17 mouse cellular contexts compared by ENCODE assay signal in genomic region chrX:142388141-142388540, GRCm38 (mm10). TPM values are rescaled to one million over a fixed set of nuclear protein-coding genes. Genes with fewer than 3 reads are reported as not detected.
DNase-seq lines count a peak whose midpoint lies in the region; ATAC-seq and TF ChIP-seq lines count a peak whose summit lies in the region.
"Had no signal": no experiment of that assay in that cellular context is flagged by ENCODE, and none has a peak within 500 bp of the region (broad histone marks: within the 10 kb centered on the region; RNA-seq: fewer than 3 reads in every experiment).

No protein-coding gene starts in this region.

- ATAC-seq in hindbrain, postnatal 0 days, result no peak
- no peak for ATAC-seq in neural tube, embryonic 15.5 days (ENCODE audit: low FRiP score)
- ATAC-seq: forebrain, postnatal 0 days; intestine, postnatal 0 days had no signal

- H3K9ac ChIP-seq in hindbrain, postnatal 0 days (replicated peaks; ENCODE audit: low read length), result no peak overlapping the region
- no peak overlapping the region for H3K9ac ChIP-seq in neural tube, embryonic 15.5 days (replicated peaks)
- H3K9ac ChIP-seq: embryonic facial prominence, embryonic 12.5 days; forebrain, postnatal 0 days; limb, embryonic 15.5 days had no signal

- peak; percentile 69 for DNase-seq in adrenal gland, adult 2 months
- no peak for DNase-seq in adrenal gland, postnatal 4 days (ENCODE audit: low spot score in 2 of 2)
- no peak for DNase-seq in hindbrain, postnatal 0 days (ENCODE audit: low spot score)
- no peak for DNase-seq in hindbrain, embryonic 10.5 days (ENCODE audit: low spot score)
- no peak for DNase-seq in neural tube, embryonic 10.5 days (ENCODE audit: extremely low spot score, low spot score)
- DNase-seq in embryonic facial prominence, embryonic 10.5 days (ENCODE audit: low spot score), result no peak
- DNase-seq in right cerebral cortex, adult 18-20 months, result no peak
- DNase-seq: heart, postnatal 4 days; layer of hippocampus, postnatal 36 days; spleen, adult 18-20 months had no signal

- no peak overlapping the region for H3K4me3 ChIP-seq in hindbrain, postnatal 0 days (ENCODE audit: low read length)
- H3K4me3 ChIP-seq in hindbrain, embryonic 10.5 days, result no peak overlapping the region
- no peak overlapping the region for H3K4me3 ChIP-seq in neural tube, embryonic 15.5 days (replicated peaks)
- H3K4me3 ChIP-seq in embryonic facial prominence, embryonic 10.5 days, result no peak overlapping the region
- H3K4me3 ChIP-seq: embryonic facial prominence, embryonic 12.5 days; limb, embryonic 15.5 days had no signal

- no peaks in the 10 kb centered on the region for H3K4me1 ChIP-seq in hindbrain, postnatal 0 days (ENCODE audit: insufficient read depth, low read length)
- H3K4me1 ChIP-seq in hindbrain, embryonic 10.5 days (replicated peaks), result peaks cover 9% of the 10 kb centered on the region
- 0 out of 2 replicates have a peak, but pooled peaks cover 2% of the 10 kb centered on the region for H3K4me1 ChIP-seq in neural tube, embryonic 15.5 days
- 0 out of 2 replicates have a peak, but pooled peaks cover 3% of the 10 kb centered on the region for H3K4me1 ChIP-seq in embryonic facial prominence, embryonic 10.5 days
- H3K4me1 ChIP-seq: embryonic facial prominence, embryonic 12.5 days had no signal

- TF ChIP-seq CTCF in hindbrain, postnatal 0 days (IDR thresholded peaks at IDR 0.05; ENCODE audit: low read depth), result no peak

- peak overlapping the region; percentile 63; the same call in 1 of the 2 replicates for H3K4me2 ChIP-seq in hindbrain, postnatal 0 days (ENCODE audit: low read depth, low read length)
- peak overlapping the region; percentile 58 for H3K4me2 ChIP-seq in neural tube, embryonic 15.5 days
- H3K4me2 ChIP-seq: limb, embryonic 15.5 days had no signal

- no peak overlapping the region for H3K27ac ChIP-seq in hindbrain, postnatal 0 days
- no peak overlapping the region for H3K27ac ChIP-seq in hindbrain, embryonic 10.5 days
- H3K27ac ChIP-seq in neural tube, embryonic 15.5 days (replicated peaks), result no peak overlapping the region
- H3K27ac ChIP-seq in embryonic facial prominence, embryonic 10.5 days (replicated peaks), result no peak overlapping the region
- H3K27ac ChIP-seq: embryonic facial prominence, embryonic 12.5 days; kidney, postnatal 0 days; limb, embryonic 15.5 days had no signal

- H3K36me3 ChIP-seq in hindbrain, postnatal 0 days (ENCODE audit: insufficient read depth, low read length), result no peaks in the 10 kb centered on the region
- H3K36me3 ChIP-seq in hindbrain, embryonic 10.5 days, result no peaks in the 10 kb centered on the region
- H3K36me3 ChIP-seq in neural tube, embryonic 15.5 days, result no peaks in the 10 kb centered on the region
- no peaks in the 10 kb centered on the region for H3K36me3 ChIP-seq in embryonic facial prominence, embryonic 10.5 days (replicated peaks)
- H3K36me3 ChIP-seq: embryonic facial prominence, embryonic 12.5 days; limb, embryonic 15.5 days had no signal

- H3K9me3 ChIP-seq in hindbrain, postnatal 0 days (ENCODE audit: low read length), result no peaks in the 10 kb centered on the region
- no peaks in the 10 kb centered on the region for H3K9me3 ChIP-seq in hindbrain, embryonic 10.5 days
- no peaks in the 10 kb centered on the region for H3K9me3 ChIP-seq in neural tube, embryonic 15.5 days (replicated peaks)
- no peaks in the 10 kb centered on the region for H3K9me3 ChIP-seq in embryonic facial prominence, embryonic 10.5 days
- H3K9me3 ChIP-seq: embryonic facial prominence, embryonic 12.5 days; limb, embryonic 15.5 days had no signal

- H3K27me3 ChIP-seq in hindbrain, postnatal 0 days (ENCODE audit: insufficient read depth, low read length), result no peaks in the 10 kb centered on the region
- H3K27me3 ChIP-seq in hindbrain, embryonic 10.5 days (ENCODE audit: insufficient read depth, poor library complexity, severe bottlenecking), result peaks cover 27% of the 10 kb centered on the region
- H3K27me3 ChIP-seq in neural tube, embryonic 15.5 days (replicated peaks), result peaks cover 8% of the 10 kb centered on the region; the same call in 1 of the 2 replicates
- H3K27me3 ChIP-seq in embryonic facial prominence, embryonic 10.5 days (replicated peaks; ENCODE audit: low read depth, poor library complexity, severe bottlenecking), result peaks cover 45% of the 10 kb centered on the region
- H3K27me3 ChIP-seq: CH12.LX had no signal

- 71% methylated on average over 6 of the region's 6 CpGs for WGBS in hindbrain, postnatal 0 days
- WGBS in hindbrain, embryonic 10.5 days, result 78% methylated on average over 6 of the region's 6 CpGs
- WGBS in neural tube, embryonic 15.5 days, result 81% methylated on average over 6 of the region's 6 CpGs
- WGBS in embryonic facial prominence, embryonic 10.5 days, result 84% methylated on average over 6 of the region's 6 CpGs

RNA-seq across cellular contexts. Expression of gene Acsl4, which starts 2.2 kb away (rescaled TPM):
- total RNA-seq in adrenal gland, adult 2 months (2021), result 100 to 1,000 TPM; 377 to 429 TPM
- 17.4 and 27.3 TPM in 2 replicates for polyA plus RNA-seq in adrenal gland, adult 2 months (2012; rRNA removed)
- 100 to 1,000 TPM; 132 to 144 TPM for total RNA-seq in adrenal gland, postnatal 4 days (2021)
- total RNA-seq in hindbrain, postnatal 0 days (2014; rRNA removed), result 28.2 and 30.0 TPM in 2 replicates
- polyA plus RNA-seq in hindbrain, postnatal 0 days (2015; fragmentation: Nextera tagmentation; extraction: Ambion mirVana), result 30.3 and 31.4 TPM in 2 replicates
- 19.4 and 23.5 TPM in 2 replicates for polyA plus RNA-seq in hindbrain, embryonic 10.5 days (2016; fragmentation: Nextera tagmentation; extraction: Ambion mirVana)
- polyA plus RNA-seq in neural tube, embryonic 15.5 days (2015; fragmentation: Nextera tagmentation; extraction: Ambion mirVana), result 25.7 and 28.5 TPM in 2 replicates
- polyA plus RNA-seq in embryonic facial prominence, embryonic 10.5 days (2016; fragmentation: Nextera tagmentation; extraction: Ambion mirVana), result 16.0 and 21.3 TPM in 2 replicates
